Mouse (Mus musculus) left cerebral cortex, postnatal 14 days (tissue): Measurements from ENCODE around the gene Dmpk. TPM values are rescaled to one million over a fixed set of nuclear protein-coding genes. Genes with fewer than 3 reads are reported as not detected.
A peak's percentile ranks its signal among the peaks of the same experiment; 100 is the strongest.

ENCODE experiments used
- DNase-seq, 2 experiments: peaks; one replicate each; pipeline ENCODE4 v3.0.0; 2021 to 2022; ENCODE audit warnings: low spot score in 2 of 2, mixed read lengths in 1 of 2
- intact Hi-C: fragments of 180-260 bp; cut with DNase I; formaldehyde crosslinking; loops from one replicate; pipeline ENCODE4 v1.15.1; 2025
- total RNA-seq, 2 experiments: library from RNA; stranded (reverse); gene quantifications; 2 replicates each; pipeline ENCODE4 v1.2.3; 2021

Dmpk gene
- total RNA-seq, 2 experiments from 2014 or later = 34.3 to 36.7 TPM

DNA sequence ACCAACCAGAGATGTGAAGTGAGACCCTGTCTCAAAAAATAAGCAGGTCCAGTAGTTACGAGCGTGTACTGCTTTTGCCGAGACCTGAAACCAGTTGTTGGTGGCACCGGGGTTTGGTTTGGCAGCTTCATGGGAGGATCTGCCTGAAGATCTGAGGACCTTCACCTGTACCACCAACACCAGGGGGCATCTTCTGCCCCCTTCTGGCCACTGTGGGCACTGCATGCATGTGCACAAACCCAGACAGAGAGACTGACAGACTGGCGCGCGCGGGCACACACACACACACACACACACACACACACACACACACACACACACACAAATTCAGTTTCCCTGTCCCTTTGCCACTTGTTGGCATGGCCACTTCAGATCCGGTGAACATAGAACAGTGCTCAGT is 10.1 kb upstream of the Dmpk start:
- DNase-seq = no peak
- intact Hi-C loops = loop anchor here (5.0 kb wide), 1 partner anchor 41 kb away; no protein-coding TSS in a partner anchor

GRCm38 (mm10) chr7:19074494-19074893 is 9.2 kb upstream of the Dmpk start:
- no peak for DNase-seq
- intact Hi-C loops = loop anchor here (5.0 kb wide), 1 partner anchor 42 kb away; no protein-coding TSS in a partner anchor

DNA sequence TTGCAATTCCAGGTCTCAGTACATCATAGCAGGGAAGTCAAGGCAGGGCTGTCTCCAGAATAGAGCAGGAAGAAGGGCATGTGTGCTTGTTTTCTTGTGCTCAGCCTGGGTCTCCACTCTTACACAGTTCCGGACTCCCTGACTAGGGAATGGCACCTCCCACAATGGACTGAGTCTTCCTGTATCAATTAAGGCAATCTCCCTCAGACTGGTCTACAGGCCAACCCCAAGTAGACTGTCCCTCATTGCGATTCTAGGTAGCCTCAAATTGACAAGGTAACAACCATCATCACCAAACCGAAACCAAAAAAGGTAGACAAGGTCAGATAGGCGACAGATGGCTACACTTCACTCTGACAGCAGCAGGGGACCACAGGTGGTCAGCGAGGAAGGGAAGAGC is 8.4 kb upstream of the Dmpk start:
- intact Hi-C loops = no loop called here
- DNase-seq = no peak

GRCm38 (mm10) chr7:19075723-19076585 is 7.7 kb upstream of the Dmpk start, which contains the start of gene Dmwd:
Gene Dmwd, plus strand, starts transcription at chr7:19076227.
- intact Hi-C loops = no loop called here
- peak; percentile 97 to 99 for DNase-seq

DNA sequence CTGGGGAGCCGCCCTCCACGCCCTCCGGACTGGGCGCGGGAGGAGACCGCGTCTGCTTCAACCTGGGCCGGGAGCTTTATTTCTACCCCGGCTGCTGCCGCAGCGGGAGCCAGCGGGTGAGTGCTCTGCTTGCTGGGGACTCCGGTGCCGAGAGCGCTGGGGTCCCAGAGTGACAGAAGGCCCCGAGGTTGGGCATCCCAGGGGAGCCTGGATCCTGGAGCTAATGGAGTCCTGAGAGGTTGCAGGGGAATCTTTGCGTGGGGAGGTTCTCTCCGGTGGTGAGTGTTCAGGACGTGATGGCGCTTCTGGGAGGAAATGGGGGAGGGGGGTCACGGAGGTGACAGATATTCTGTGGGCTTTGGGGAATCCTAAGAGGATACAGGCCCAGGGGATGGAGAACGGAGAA is 7.1 kb upstream of the Dmpk start:
- no peak for DNase-seq
- intact Hi-C loops = no loop called here

GRCm38 (mm10) chr7:19077761-19078160 is 5.9 kb upstream of the Dmpk start:
- intact Hi-C loops = no loop called here
- no peak for DNase-seq

DNA sequence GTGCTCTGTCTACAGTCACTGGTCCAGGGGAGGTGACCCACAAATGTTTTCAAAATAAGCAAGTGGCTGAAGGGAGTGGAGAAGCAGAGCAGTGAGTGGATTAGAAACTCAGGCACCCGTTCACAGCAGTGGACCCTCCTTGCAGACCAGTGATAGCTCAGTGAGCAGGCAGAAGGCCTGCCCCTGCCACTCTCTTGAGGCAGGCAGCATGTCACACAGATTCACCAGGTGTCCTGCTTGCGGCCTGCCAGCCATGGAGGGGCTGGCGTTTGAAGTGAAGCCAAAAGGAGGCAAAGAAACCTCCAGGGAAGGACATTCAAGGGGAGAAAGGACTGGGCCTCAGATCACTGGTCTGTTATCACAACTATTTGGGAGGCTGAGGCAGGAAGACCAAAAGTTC is 4.9 kb upstream of the Dmpk start:
- intact Hi-C loops = no loop called here
- DNase-seq = no peak

DNA sequence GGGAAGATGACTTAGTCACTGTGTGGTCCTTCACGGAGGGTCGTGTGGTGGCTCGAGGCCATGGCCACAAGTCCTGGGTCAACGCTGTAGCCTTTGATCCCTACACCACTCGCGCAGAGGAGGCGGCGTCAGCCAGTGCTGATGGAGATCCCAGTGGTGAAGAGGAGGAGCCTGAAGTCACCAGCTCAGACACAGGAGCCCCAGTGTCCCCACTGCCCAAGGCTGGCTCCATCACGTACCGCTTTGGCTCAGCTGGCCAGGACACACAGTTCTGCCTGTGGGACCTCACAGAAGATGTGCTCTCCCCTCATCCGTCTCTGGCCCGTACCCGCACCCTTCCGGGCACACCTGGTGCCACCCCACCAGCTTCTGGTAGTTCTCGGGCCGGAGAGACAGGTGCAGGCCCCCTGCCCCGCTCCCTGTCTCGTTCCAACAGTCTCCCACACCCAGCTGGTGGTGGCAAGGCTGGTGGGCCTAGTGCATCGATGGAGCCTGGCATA is 3.1 kb upstream of the Dmpk start:
- intact Hi-C loops = no loop called here
- no peak for DNase-seq

DNA sequence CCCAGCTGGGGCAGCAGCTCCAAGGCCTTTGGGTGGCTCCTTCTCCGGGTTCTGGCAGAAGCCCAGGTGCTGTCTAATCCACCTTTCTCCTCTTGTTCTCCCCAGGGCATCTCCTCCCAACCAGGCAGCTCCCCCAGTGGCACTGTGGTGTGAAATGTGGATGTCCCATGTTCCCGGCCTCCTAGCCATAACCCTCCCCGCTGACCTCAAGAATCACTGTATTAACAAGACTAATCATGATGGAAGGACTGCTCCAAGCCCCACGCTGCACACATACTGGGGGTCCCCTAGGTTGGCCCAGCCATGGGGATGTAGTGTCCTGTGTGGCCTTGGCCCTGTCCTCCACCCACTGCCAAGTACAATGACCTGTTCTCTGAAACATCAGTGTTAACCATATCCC is 1.5 kb upstream of the Dmpk start:
- intact Hi-C loops = no loop called here
- no peak for DNase-seq

- DNase-seq = no peak
- intact Hi-C loops = no loop called here
Observed at GRCm38 (mm10) chr7:19083096-19083495, 553 bp upstream of the Dmpk start.

- DNase-seq = no peak
- intact Hi-C loops = no loop called here
Observed at GRCm38 (mm10) chr7:19084277-19084771, 675 bp downstream of the Dmpk start.

DNA sequence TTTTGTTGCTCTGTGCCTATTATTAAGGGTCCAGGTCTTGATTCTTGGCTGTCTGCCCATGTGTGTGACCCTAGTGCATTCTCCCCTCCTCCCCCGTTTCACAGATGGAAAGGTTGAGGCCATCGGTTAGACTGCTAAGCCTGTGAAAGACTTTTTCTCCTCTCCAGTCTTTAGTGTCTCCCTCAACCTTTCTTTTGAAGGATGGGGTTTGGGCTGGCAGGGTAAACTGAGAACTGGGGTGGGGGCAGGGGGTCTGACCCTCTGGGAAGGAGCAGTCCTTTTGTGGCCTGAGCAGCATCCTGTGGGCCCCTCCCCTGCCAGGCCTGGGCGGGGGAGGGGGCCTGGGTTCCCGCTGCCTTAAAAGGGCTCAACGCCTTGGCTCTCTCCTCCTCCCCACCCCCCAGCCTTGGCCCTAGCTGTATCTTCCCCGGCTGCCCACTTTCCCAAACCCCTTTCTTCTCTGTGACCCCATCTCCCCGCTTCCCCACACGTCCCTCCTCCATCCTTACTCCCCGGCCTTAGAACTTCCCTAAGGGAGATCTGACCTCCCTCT is 1.3 kb downstream of the Dmpk start:
- intact Hi-C loops = no loop called here
- no peak for DNase-seq

DNA sequence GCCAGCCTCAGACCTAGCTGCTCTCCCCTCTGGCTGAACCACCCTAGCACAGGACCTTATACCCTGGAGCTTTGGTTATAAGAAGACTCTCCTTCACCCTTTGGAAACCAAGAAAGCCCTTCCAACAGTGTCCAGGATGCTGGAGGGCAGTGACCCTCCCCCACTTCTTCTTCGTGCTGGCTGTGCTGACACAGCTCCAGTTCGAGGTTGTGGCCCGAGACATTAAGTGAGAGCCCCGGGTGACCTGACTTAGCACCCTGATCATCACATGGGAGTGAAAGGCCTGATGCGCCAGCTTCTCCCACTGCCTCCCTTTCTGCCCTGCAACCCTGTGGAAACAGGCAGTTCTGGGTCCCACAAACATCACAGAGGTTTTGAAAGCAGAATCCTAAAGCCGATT is 1.8 kb downstream of the Dmpk start:
- DNase-seq = no peak
- intact Hi-C loops = no loop called here

- intact Hi-C loops = no loop called here
Observed at GRCm38 (mm10) chr7:19086042-19086441, 2.4 kb downstream of the Dmpk start.

DNA sequence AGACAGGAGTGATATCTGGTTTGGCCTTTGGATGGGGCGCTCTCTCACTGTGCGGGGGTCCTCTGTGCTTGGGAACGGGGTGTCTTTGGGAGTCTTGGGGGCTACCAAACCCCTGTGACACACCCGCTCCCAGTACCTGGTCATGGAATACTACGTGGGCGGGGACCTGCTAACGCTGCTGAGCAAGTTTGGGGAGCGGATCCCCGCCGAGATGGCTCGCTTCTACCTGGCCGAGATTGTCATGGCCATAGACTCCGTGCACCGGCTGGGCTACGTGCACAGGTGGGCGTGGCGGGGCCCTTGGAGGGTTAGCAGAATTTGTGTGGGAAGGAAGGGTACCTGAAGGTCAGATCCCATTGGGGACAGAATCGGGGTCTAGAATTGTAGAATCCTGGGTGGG is 3.1 kb downstream of the Dmpk start:
- intact Hi-C loops = no loop called here
- DNase-seq = no peak

More at GRCm38 (mm10) chr7:19086042-19086441, 2.4 kb downstream of the Dmpk start:
- DNase-seq = no peak

DNA sequence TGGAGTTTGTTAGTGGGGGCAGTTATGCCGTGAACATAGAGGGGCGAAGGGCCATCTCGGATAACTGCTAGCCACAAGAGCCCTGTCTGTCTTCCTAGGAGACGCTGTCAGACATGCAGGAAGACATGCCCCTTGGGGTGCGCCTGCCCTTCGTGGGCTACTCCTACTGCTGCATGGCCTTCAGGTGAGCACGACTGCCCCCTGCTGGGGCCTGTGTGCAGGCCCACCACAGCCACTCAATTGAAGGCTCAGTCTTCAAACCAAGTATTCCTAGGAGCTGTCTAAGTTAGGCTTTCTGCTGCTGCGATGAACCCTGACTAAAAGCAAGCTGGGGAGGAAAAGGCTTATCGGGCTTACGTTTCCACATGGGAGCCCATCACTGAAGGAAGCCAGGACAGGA is 5.2 kb downstream of the Dmpk start:
- intact Hi-C loops = no loop called here

GRCm38 (mm10) chr7:19091913-19092312 is 8.3 kb downstream of the Dmpk start:
- intact Hi-C loops = no loop called here

More for the DNA sequence above, 5.2 kb downstream of the Dmpk start:
- peak; percentile 63 to 72 for DNase-seq

GRCm38 (mm10) chr7:19092381-19093173 is 8.9 kb downstream of the Dmpk start:
- intact Hi-C loops = no loop called here

More at GRCm38 (mm10) chr7:19091913-19092312, 8.3 kb downstream of the Dmpk start:
- no peak for DNase-seq

GRCm38 (mm10) chr7:19093174-19093521 is 9.5 kb downstream of the Dmpk start:
- intact Hi-C loops = no loop called here
- DNase-seq = peak; percentile 75 to 82

More at GRCm38 (mm10) chr7:19092381-19093173, 8.9 kb downstream of the Dmpk start:
- no peak for DNase-seq
